Mouse (Mus musculus) hindbrain, embryonic 12.5 days (tissue): Measurements from ENCODE around the gene Ank3. TPM values are rescaled to one million over a fixed set of nuclear protein-coding genes. Genes with fewer than 3 reads are reported as not detected.
"Not testable (repeated sequence)": the region's sequence is repeated elsewhere in the genome, so short reads cannot be mapped to it uniquely, and the experiment has no call there.

Source experiments
- ATAC-seq: fragments of 200-750 bp; cut with Nextera tagmentation; 2 replicates; pipeline ENCODE4 v1.8.0; 2017; ENCODE audit warnings: moderate TSS enrichment; ENCODE audit not compliant: low FRiP score
- H3K27ac ChIP-seq: fragments of 300-500 bp; sonication (generic); 2 replicates; pipeline ENCODE4 v1.5.1; 2016; ENCODE audit warnings: mild to moderate bottlenecking
- H3K27me3 ChIP-seq: fragments of 300-500 bp; sonication (generic); 2 replicates; pipeline ENCODE4 v1.6.1; 2016; ENCODE audit warnings: mild to moderate bottlenecking
- H3K36me3 ChIP-seq: fragments of 300-500 bp; sonication (generic); 2 replicates; pipeline ENCODE4 v1.6.1; 2016; ENCODE audit warnings: mild to moderate bottlenecking
- H3K4me1 ChIP-seq: fragments of 300-500 bp; sonication (generic); 2 replicates; pipeline ENCODE4 v1.6.1; 2016
- H3K4me2 ChIP-seq: fragments of 300-500 bp; sonication (generic); replicated peaks from 2 replicates; pipeline ENCODE4 v1.6.1; 2016; ENCODE audit warnings: mild to moderate bottlenecking
- H3K4me3 ChIP-seq: fragments of 300-500 bp; sonication (generic); 2 replicates; pipeline ENCODE4 v1.5.1; 2016; ENCODE audit warnings: mild to moderate bottlenecking
- H3K9ac ChIP-seq: fragments of 300-500 bp; sonication (generic); 2 replicates; pipeline ENCODE4 v1.6.1; 2016; ENCODE audit warnings: mild to moderate bottlenecking, moderate library complexity
- H3K9me3 ChIP-seq: fragments of 300-500 bp; sonication (generic); replicated peaks from 2 replicates; pipeline ENCODE4 v1.6.1; 2016; ENCODE audit warnings: mild to moderate bottlenecking
- WGBS: fragments of 180-500 bp; shearing (Covaris S2); methylation state at CpG from one replicate; pipeline ENCODE4 v1.1.7; 2016; 5-methylcytosine and 5-hydroxymethylcytosine counted together
- polyA plus RNA-seq: library from polyadenylated mRNA; unstranded; fragments of >200 nt; fragmentation: Nextera tagmentation; extraction: Ambion mirVana; gene quantifications from 2 replicates; pipeline ENCODE4 v1.2.1, GENCODE M21; 2016

Gene Ank3
- polyA plus RNA-seq, 1 experiment from 2014 or later: 91.0 TPM

- no peak overlapping the region for H3K4me3 ChIP-seq
- no peaks in the 10 kb centered on the region for H3K9me3 ChIP-seq
- H3K4me2 ChIP-seq: no peak overlapping the region
- H3K27me3 ChIP-seq: no peaks in the 10 kb centered on the region
- no peak for ATAC-seq
- H3K27ac ChIP-seq: no peak overlapping the region
- H3K9ac ChIP-seq: no peak overlapping the region
- WGBS: 43% methylated on average over 12 of the region's 12 CpGs
- H3K4me1 ChIP-seq: no peaks in the 10 kb centered on the region
- no peaks in the 10 kb centered on the region for H3K36me3 ChIP-seq
Measured at GRCm38 (mm10) chr10:69907795-69908764, 509.5 kb downstream of the Ank3 start.

GRCm38 (mm10) chr10:69909856-69910255, 511.3 kb downstream of the Ank3 start:
- Histone ChIP-seq H3K4me2 (no peak overlapping the region), H3K9ac (no peak overlapping the region), H3K27ac (no peak overlapping the region), H3K4me3 (no peak overlapping the region), H3K36me3 (no peaks in the 10 kb centered on the region), H3K4me1 (no peaks in the 10 kb centered on the region), H3K9me3 (no peaks in the 10 kb centered on the region), H3K27me3 (no peaks in the 10 kb centered on the region)
- WGBS: 80% methylated on average over 4 of the region's 4 CpGs
- peak; percentile 13; the same call in 1 of the 2 replicates for ATAC-seq

GRCm38 (mm10) chr10:69910304-69910703, 511.7 kb downstream of the Ank3 start:
- not testable (repeated sequence) for H3K36me3 ChIP-seq, H3K4me1 ChIP-seq, H3K4me3 ChIP-seq, H3K27ac ChIP-seq, H3K27me3 ChIP-seq, H3K9ac ChIP-seq, H3K9me3 ChIP-seq, H3K4me2 ChIP-seq
- WGBS: 16% methylated on average over 5 of the region's 6 CpGs
- ATAC-seq: peak; percentile 32; the same call in 1 of the 2 replicates

GRCm38 (mm10) chr10:69910726-69911125, 512.2 kb downstream of the Ank3 start:
- 39% methylated on average over 6 of the region's 7 CpGs for WGBS
- H3K27ac ChIP-seq, H3K4me3 ChIP-seq, H3K4me1 ChIP-seq, H3K4me2 ChIP-seq, ATAC-seq, H3K27me3 ChIP-seq, H3K9me3 ChIP-seq, H3K36me3 ChIP-seq, H3K9ac ChIP-seq: not testable (repeated sequence)

GRCm38 (mm10) chr10:69915566-69915965, 517.0 kb downstream of the Ank3 start:
- Histone ChIP-seq H3K4me2 (no peak overlapping the region), H3K9me3 (no peaks in the 10 kb centered on the region), H3K9ac (no peak overlapping the region), H3K36me3 (0 out of 2 replicates have a peak, but pooled peaks cover 2% of the 10 kb centered on the region), H3K4me1 (no peaks in the 10 kb centered on the region), H3K27ac (no peak overlapping the region), H3K27me3 (no peaks in the 10 kb centered on the region), H3K4me3 (no peak overlapping the region)
- ATAC-seq: no peak
- 66% methylated on average over 3 of the region's 3 CpGs for WGBS

GRCm38 (mm10) chr10:69916205-69916604, 517.6 kb downstream of the Ank3 start:
- no peak for ATAC-seq
- Histone ChIP-seq H3K9ac (no peak overlapping the region), H3K36me3 (0 out of 2 replicates have a peak, but pooled peaks cover 4% of the 10 kb centered on the region), H3K4me2 (no peak overlapping the region), H3K27ac (no peak overlapping the region), H3K4me1 (no peaks in the 10 kb centered on the region), H3K27me3 (no peaks in the 10 kb centered on the region), H3K9me3 (no peaks in the 10 kb centered on the region), H3K4me3 (no peak overlapping the region)
- WGBS: 87% methylated on average over 4 of the region's 4 CpGs

GRCm38 (mm10) chr10:69916689-69917435, 518.3 kb downstream of the Ank3 start:
- Histone ChIP-seq H3K9ac (no peak overlapping the region), H3K4me2 (no peak overlapping the region), H3K4me3 (no peak overlapping the region), H3K27me3 (no peaks in the 10 kb centered on the region), H3K9me3 (no peaks in the 10 kb centered on the region), H3K36me3 (0 out of 2 replicates have a peak, but pooled peaks cover 4% of the 10 kb centered on the region), H3K27ac (no peak overlapping the region), H3K4me1 (no peaks in the 10 kb centered on the region)
- 83% methylated on average over 10 of the region's 10 CpGs for WGBS
- ATAC-seq: no peak

- ATAC-seq: no peak
- H3K4me2 ChIP-seq: no peak overlapping the region
- H3K9me3 ChIP-seq: no peaks in the 10 kb centered on the region
- H3K4me1 ChIP-seq: no peaks in the 10 kb centered on the region
- no peaks in the 10 kb centered on the region for H3K27me3 ChIP-seq
- no peak overlapping the region for H3K9ac ChIP-seq
- WGBS: 95% methylated on average over 5 of the region's 5 CpGs
- H3K4me3 ChIP-seq: no peak overlapping the region
- H3K36me3 ChIP-seq: 0 out of 2 replicates have a peak, but pooled peaks cover 4% of the 10 kb centered on the region
- no peak overlapping the region for H3K27ac ChIP-seq
Measured at GRCm38 (mm10) chr10:69917711-69918110, 519.1 kb downstream of the Ank3 start.

GRCm38 (mm10) chr10:69918461-69919151, 520.0 kb downstream of the Ank3 start:
- Histone ChIP-seq H3K4me3 (no peak overlapping the region), H3K9ac (no peak overlapping the region), H3K4me2 (no peak overlapping the region), H3K4me1 (0 out of 2 replicates have a peak, but pooled peaks cover 1% of the 10 kb centered on the region), H3K27ac (no peak overlapping the region), H3K36me3 (0 out of 2 replicates have a peak, but pooled peaks cover 4% of the 10 kb centered on the region), H3K27me3 (no peaks in the 10 kb centered on the region), H3K9me3 (no peaks in the 10 kb centered on the region)
- no peak for ATAC-seq
- 97% methylated on average over 6 of the region's 6 CpGs for WGBS

- peaks cover 5% of the 10 kb centered on the region; the same call in 1 of the 2 replicates for H3K4me1 ChIP-seq
- H3K27ac ChIP-seq: no peak overlapping the region
- no peaks in the 10 kb centered on the region for H3K9me3 ChIP-seq
- H3K27me3 ChIP-seq: no peaks in the 10 kb centered on the region
- no peak overlapping the region for H3K4me3 ChIP-seq
- 82% methylated on average over 5 of the region's 5 CpGs for WGBS
- ATAC-seq: no peak
- H3K36me3 ChIP-seq: 0 out of 2 replicates have a peak, but pooled peaks cover 4% of the 10 kb centered on the region
- H3K9ac ChIP-seq: no peak overlapping the region
- H3K4me2 ChIP-seq: no peak overlapping the region
Measured at GRCm38 (mm10) chr10:69919152-69919492, 520.5 kb downstream of the Ank3 start.

GRCm38 (mm10) chr10:69919746-69920145, 521.2 kb downstream of the Ank3 start:
- Histone ChIP-seq H3K4me1 (peaks cover 11% of the 10 kb centered on the region), H3K27me3 (no peaks in the 10 kb centered on the region), H3K9ac (no peak overlapping the region), H3K27ac (no peak overlapping the region), H3K9me3 (no peaks in the 10 kb centered on the region), H3K4me3 (no peak overlapping the region), H3K4me2 (no peak overlapping the region), H3K36me3 (0 out of 2 replicates have a peak, but pooled peaks cover 4% of the 10 kb centered on the region)
- WGBS: 85% methylated on average over 7 of the region's 7 CpGs
- ATAC-seq: no peak

GRCm38 (mm10) chr10:69922076-69922475, 523.5 kb downstream of the Ank3 start:
- Histone ChIP-seq H3K4me2 (no peak overlapping the region), H3K27me3 (no peaks in the 10 kb centered on the region), H3K27ac (no peak overlapping the region), H3K4me3 (no peak overlapping the region), H3K4me1 (peaks cover 28% of the 10 kb centered on the region), H3K9me3 (no peaks in the 10 kb centered on the region), H3K36me3 (0 out of 2 replicates have a peak, but pooled peaks cover 4% of the 10 kb centered on the region), H3K9ac (no peak overlapping the region)
- ATAC-seq: no peak
- 89% methylated on average over 5 of the region's 5 CpGs for whole genome bisulfite sequencing
